Mouse (Mus musculus) macrophage (primary cell): ENCODE data around the gene Epm2aip1. TPM values are rescaled to one million over a fixed set of nuclear protein-coding genes. Genes with fewer than 3 reads are reported as not detected.

Experiments used
- H3K27ac ChIP-seq: fragments of 350-480 bp; formaldehyde crosslinking; 2 replicates; pipeline ENCODE4 v1.9.0; 2021
- H3K36me3 ChIP-seq: fragments of 350-480 bp; formaldehyde crosslinking; 2 replicates; pipeline ENCODE4 v1.9.0; 2021; ENCODE audit errors: inconsistent target
- H3K4me3 ChIP-seq: fragments of 350-480 bp; formaldehyde crosslinking; 2 replicates; pipeline ENCODE4 v1.9.0; 2021; ENCODE audit errors: inconsistent target
- H3K79me2 ChIP-seq: fragments of 350-480 bp; formaldehyde crosslinking; 2 replicates; pipeline ENCODE4 v1.9.0; 2021; ENCODE audit errors: inconsistent target
- WGBS: methylation state at CpG from one replicate; pipeline ENCODE4 v1.1.7; 2026; ENCODE audit warnings: inconsistent platforms; ENCODE audit not compliant: missing documents; 5-methylcytosine and 5-hydroxymethylcytosine counted together
- polyA plus RNA-seq: library from polyadenylated mRNA; stranded (reverse); fragments of 250-400 nt; gene quantifications from 3 replicates; pipeline ENCODE4 v1.2.4, GENCODE M21; 2018; ENCODE audit warnings: inconsistent platforms

The Epm2aip1 gene
- polyA plus RNA-seq, 1 experiment from 2014 or later = 3.7 TPM

GRCm38 (mm10) chr9:111296433-111296832, 24.7 kb downstream of the Epm2aip1 start:
- WGBS = 86% methylated on average over 6 of the region's 7 CpGs
- Histone ChIP-seq H3K27ac (no peak overlapping the region), H3K36me3 (no peaks in the 10 kb centered on the region), H3K79me2 (no peaks in the 10 kb centered on the region), H3K4me3 (no peak overlapping the region)

DNA sequence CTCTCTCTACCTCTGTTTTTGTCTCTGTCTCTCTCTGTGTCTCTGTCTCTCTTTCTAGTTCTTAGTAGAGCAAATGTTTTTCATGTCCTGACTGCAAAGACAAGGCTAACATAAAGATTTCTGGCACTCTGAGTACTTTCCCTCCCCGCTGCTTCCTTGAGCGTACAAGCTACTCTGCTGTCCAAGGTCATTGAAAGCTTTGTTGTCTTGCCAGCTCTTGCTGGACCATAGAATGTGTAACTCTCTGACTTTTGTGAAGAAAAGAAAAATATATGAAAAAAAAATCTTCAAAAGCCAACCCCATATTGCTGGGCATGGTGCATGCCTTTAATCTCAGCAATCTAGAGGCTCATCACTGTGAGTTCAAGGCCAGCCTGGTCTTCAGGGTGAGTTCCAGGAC, 26.9 kb downstream of the Epm2aip1 start:
- H3K27ac ChIP-seq = no peak overlapping the region
- no peak overlapping the region for H3K4me3 ChIP-seq
- H3K36me3 ChIP-seq = no peaks in the 10 kb centered on the region
- 90% methylated on average over 2 of the region's 2 CpGs for WGBS
- H3K79me2 ChIP-seq = no peaks in the 10 kb centered on the region

DNA sequence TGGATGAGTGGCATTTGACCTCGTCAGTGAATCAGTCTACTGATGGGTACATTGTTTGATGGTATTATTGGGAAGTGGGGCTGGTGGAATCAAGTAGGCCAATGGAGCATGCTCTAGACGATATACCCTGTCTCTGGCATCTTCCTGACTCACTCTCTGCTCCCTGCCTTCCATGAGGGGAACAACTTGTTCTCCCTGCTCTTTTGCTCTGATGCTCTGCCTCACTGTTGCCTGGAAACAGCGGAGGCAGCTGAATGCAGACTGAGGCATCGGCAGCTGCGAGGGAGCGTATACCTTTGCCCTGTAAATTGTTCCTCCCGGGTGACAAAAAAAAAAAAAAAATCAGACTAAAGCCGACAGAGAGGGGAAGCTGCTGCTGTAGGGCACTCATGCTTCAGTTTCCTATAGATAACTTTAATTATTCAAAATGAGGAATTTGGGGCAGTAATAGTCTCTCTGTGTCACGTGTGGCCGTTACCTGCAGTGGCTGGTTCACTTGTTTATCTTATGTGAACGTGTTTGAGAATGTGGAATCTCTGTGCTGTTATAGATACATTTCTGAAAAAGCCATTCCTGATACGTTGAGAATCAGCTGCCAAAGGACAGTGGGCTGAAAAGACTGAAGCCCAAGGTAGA, 30.6 kb downstream of the Epm2aip1 start:
- Histone ChIP-seq H3K36me3 (no peaks in the 10 kb centered on the region), H3K27ac (no peak overlapping the region)
- 38% methylated on average over 12 of the region's 12 CpGs for WGBS

DNA sequence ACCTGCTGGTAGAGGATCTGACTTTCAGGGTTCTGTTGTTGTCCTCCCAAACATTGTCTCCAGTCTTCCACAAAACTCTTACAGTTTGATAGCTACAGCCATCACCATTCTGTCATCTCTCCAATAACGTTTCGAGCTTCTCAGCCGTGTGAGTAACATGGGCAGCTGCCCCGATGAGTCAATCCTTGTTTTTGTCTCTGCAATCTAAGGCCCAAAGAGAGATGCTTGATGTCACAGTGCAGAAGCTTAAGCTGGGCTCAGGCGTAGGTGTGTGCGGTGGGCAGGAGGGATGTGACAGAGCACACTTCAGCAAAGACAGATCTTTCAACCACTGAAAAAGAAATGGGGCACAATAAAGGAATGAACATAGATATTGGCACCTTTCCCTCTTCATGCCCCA, 32.3 kb downstream of the Epm2aip1 start:
- H3K4me3 ChIP-seq = no peak overlapping the region
- no peaks in the 10 kb centered on the region for H3K79me2 ChIP-seq
- WGBS = 88% methylated on average over 6 of the region's 6 CpGs
- no peak overlapping the region for H3K27ac ChIP-seq
- no peaks in the 10 kb centered on the region for H3K36me3 ChIP-seq

More for the DNA sequence above, 30.6 kb downstream of the Epm2aip1 start:
- Histone ChIP-seq H3K4me3 (no peak overlapping the region), H3K79me2 (no peaks in the 10 kb centered on the region)

- Histone ChIP-seq H3K27ac (no peak overlapping the region), H3K36me3 (no peaks in the 10 kb centered on the region), H3K79me2 (no peaks in the 10 kb centered on the region), H3K4me3 (no peak overlapping the region)
- WGBS = 83% methylated on average over 7 of the region's 7 CpGs
Observed at GRCm38 (mm10) chr9:111306142-111306541, 34.4 kb downstream of the Epm2aip1 start.

GRCm38 (mm10) chr9:111311031-111311842, 39.5 kb downstream of the Epm2aip1 start, which contains the start of gene Trank1:
Gene Trank1 (plus strand): TSS chr9:111311739.
- no peak within 1 kb of the TSS for H3K4me3 ChIP-seq

DNA sequence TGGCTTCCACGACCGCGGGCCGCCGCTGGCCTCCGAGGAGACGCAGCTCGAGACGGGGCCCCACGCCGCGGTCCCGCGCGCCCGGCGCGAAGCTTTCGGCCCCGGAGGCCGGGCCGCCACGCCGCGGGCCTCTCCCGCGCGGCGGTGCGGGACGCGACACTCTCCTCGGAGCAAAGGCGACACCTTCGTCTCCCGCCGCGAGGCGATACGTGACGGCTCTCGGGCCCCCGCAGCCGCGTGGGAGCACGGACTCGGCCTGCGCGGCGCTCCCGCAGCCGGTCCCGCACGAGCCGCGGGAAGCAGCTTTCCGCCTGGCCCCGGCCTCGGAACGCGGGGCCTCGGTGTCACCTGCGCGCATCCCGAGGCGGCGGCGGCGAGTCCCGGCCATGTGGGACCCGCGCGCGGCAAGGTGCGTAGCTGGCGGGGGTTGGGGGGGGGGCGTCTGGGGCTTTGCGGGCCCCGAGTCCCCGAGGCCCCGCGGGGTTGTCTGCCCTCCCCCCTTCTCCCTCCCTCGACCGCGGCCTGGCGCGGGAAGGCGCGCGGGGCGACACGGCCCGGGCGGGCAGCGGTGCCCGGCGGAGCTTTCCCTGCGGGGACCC, 40.2 kb downstream of the Epm2aip1 start:
- H3K4me3 ChIP-seq = no peak overlapping the region
- WGBS = 6% methylated on average over 74 of the region's 98 CpGs
- H3K27ac ChIP-seq = no peak overlapping the region
- no peaks in the 10 kb centered on the region for H3K36me3 ChIP-seq
- no peaks in the 10 kb centered on the region for H3K79me2 ChIP-seq

More at GRCm38 (mm10) chr9:111311031-111311842, 39.5 kb downstream of the Epm2aip1 start, which contains the start of gene Trank1:
- no peaks in the 10 kb centered on the region for H3K36me3 ChIP-seq
- 24% methylated on average over 72 of the region's 72 CpGs for WGBS
- H3K79me2 ChIP-seq = no peaks in the 10 kb centered on the region
- no peak within 1 kb of the TSS for H3K27ac ChIP-seq

DNA sequence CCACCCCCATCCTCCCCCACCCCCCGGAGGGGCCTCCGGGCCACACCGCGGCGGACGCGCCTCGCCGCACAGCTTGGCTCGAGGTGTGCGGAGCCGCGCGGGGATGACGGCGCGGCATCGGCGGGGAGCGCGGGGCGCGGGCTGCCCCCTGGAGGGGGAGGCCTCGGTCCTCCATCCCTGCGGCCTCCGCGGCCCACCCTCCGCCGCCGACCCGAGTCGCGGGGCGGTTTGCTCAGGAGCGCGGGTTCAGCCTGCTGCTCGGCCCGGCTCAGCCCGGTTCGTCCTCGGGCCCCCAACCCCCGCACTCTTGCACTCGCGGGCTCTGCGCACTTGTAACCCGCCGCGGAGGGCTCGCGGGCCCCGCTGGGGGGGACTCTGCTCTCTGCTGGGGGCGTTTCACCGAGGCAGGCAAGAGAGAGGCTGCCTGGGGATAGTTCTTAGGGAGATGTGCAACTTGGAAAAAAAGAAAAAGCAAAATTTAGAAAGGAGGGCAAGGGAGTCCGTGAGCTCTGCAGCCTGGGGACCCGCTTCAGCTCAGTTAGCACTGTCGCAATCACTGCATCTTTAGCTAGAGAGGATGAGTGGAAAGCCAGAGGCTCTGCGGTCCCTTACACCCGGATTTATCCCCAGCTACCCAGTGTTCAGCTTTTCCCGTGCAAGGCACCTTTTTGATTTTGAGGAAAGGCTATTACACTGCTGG, 40.9 kb downstream of the Epm2aip1 start:
- Histone ChIP-seq H3K4me3 (no peak overlapping the region), H3K27ac (no peak overlapping the region), H3K79me2 (no peaks in the 10 kb centered on the region), H3K36me3 (no peaks in the 10 kb centered on the region)
- WGBS = 3% methylated on average over 50 of the region's 59 CpGs

- H3K4me3 ChIP-seq = no peak overlapping the region
- H3K36me3 ChIP-seq = no peaks in the 10 kb centered on the region
- WGBS = 27% methylated on average over 2 of the region's 6 CpGs
Observed at GRCm38 (mm10) chr9:111313299-111313698, 41.6 kb downstream of the Epm2aip1 start.

DNA sequence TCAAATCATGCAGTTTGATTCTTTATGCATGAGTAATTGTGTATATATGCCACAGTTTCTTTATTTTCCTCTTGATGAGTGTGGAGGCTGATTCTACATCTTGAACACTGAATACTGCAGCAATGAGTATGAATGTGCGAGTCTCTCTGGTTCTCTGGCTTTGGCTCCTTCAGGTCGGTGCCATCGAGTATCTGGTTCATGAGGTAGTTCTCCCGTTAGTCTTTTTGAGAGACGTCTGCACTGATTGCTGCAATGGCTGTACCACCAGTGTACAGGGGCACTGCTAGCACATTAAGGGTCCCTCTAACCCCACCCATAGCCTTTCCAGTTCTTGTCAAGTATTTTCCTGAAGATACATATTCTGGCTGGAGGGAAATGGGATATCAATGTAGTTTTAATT, 42.1 kb downstream of the Epm2aip1 start:
- 22% methylated on average over 5 of the region's 5 CpGs for WGBS
- Histone ChIP-seq H3K27ac (no peak overlapping the region), H3K79me2 (no peaks in the 10 kb centered on the region), H3K36me3 (no peaks in the 10 kb centered on the region), H3K4me3 (no peak overlapping the region)

More at GRCm38 (mm10) chr9:111313299-111313698, 41.6 kb downstream of the Epm2aip1 start:
- H3K27ac ChIP-seq = no peak overlapping the region
- no peaks in the 10 kb centered on the region for H3K79me2 ChIP-seq

DNA sequence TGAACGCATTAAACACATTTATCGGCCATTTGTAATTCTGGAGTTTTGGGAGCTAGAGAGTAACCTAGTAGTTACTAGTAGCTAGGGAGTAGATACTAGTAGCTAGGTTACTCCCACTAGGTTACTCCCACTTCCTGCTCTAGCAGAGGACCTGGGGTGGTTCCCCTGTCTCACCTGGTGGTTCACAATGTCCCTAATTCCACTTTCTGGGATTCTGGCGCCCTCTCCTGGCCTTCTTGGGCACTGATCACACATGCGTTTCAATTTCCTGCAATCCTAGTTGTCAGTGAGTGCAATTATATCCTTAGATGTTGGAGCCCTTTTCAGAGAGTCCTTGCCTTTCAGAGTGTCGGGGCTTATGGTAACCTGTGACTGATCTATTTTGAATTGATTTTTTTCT, 42.5 kb downstream of the Epm2aip1 start:
- H3K4me3 ChIP-seq = no peak overlapping the region
- no peak overlapping the region for H3K27ac ChIP-seq
- 31% methylated on average over 5 of the region's 5 CpGs for WGBS
- no peaks in the 10 kb centered on the region for H3K79me2 ChIP-seq
- no peaks in the 10 kb centered on the region for H3K36me3 ChIP-seq

DNA sequence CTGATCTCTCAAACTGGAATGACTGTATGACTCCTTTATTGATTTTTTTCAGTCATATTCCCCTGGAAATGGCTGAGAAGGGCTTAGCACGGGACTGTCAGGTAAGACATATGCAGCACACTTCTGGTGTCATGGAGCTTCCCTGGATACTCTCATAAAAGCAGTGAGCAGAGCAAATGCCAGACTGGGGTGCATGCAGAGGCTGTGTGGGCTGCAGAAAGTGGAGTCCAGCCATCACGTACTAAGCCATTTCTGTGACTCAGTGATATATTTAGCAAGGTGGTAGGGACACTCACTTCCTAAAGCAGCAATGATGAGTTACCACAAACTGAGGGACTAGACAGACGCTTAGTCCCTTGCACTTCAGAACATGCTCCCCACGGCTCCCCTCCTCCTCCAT, 49.2 kb downstream of the Epm2aip1 start:
- no peak overlapping the region for H3K4me3 ChIP-seq
- no peaks in the 10 kb centered on the region for H3K79me2 ChIP-seq
- WGBS = 80% methylated on average over 4 of the region's 4 CpGs
- no peaks in the 10 kb centered on the region for H3K36me3 ChIP-seq
- no peak overlapping the region for H3K27ac ChIP-seq

DNA sequence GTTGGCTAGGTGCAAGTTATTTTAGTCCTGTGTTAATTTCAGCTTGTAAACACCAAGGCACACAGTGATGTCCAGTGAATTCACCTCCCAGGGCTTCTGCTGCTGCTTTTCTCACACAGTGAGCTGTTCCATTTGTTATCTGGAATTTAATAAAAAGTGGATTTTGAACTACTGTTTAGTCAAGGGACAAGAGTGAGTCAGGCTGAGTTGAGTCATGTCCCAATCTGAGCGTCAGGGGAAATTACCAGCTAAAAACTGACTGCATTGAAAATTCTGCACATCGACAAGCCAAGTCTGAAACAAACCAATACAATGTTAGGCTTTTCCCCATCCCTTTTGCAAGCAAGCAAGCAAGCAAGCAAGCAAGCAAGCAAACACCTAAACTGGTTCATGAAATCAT, 53.2 kb downstream of the Epm2aip1 start:
- no peaks in the 10 kb centered on the region for H3K36me3 ChIP-seq
- no peak overlapping the region for H3K27ac ChIP-seq
- H3K4me3 ChIP-seq = no peak overlapping the region
- H3K79me2 ChIP-seq = no peaks in the 10 kb centered on the region
- WGBS = 78% methylated on average over 2 of the region's 2 CpGs
